Mouse (Mus musculus): ENCODE measurements around the gene Iqgap2. TPM values are rescaled to one million over a fixed set of nuclear protein-coding genes. Genes with fewer than 3 reads are reported as not detected.
A peak's percentile ranks its signal among the peaks of the same experiment; 100 is the strongest.

Iqgap2 gene
- total and polyA plus RNA-seq, 2 experiments from 2014 or later, result 0.83 to 1.3 TPM

DNA sequence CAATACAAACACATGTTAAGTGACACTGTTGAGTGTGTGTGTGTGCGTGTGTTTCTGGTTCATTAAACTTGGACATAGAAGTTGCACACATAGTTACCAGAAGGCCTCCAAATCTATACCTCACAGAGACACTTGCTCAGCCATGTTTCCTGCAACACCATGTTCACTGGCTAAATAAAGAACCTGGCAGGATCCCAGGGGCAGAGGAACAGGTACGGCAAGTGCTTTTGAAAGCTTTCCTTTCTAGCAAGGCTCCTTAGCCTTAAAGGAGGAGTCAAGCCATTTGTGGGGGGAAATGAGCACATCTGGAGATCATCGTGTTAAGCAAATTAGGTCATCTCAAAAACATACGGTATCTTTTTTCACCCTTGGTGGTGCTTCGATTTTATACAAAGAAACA lies 188.3 kb downstream of the Iqgap2 start:
- 0 out of 2 replicates have a peak, but pooled peaks cover 3% of the 10 kb centered on the region for H3K4me1 ChIP-seq (ENCODE audit: control insufficient read depth, insufficient read depth)
- DNase-seq (ENCODE audit: low spot score) (peak; percentile 12), ATAC-seq (ENCODE audit: insufficient read depth, low read depth) (no peak)
- TF ChIP-seq CTCF (IDR thresholded peaks at IDR 0.05; ENCODE audit: low read depth) (no peak), EP300 (IDR thresholded peaks at IDR 0.05; ENCODE audit: low read depth) (no peak)
- WGBS, result 48% methylated on average over 5 of the region's 5 CpGs
- no peak overlapping the region for H3K4me3 ChIP-seq (ENCODE audit: low read depth, low read length)
- H3K36me3 ChIP-seq (replicated peaks; ENCODE audit: control insufficient read depth, insufficient read depth, low read length), result no peaks in the 10 kb centered on the region
- H3K27ac ChIP-seq (ENCODE audit: low read depth), result no peak overlapping the region
- no peaks in the 10 kb centered on the region for H3K27me3 ChIP-seq (ENCODE audit: control insufficient read depth, insufficient read depth, low read length)
- H3K9ac ChIP-seq (replicated peaks; ENCODE audit: low read depth, low read length), result no peak overlapping the region
- H3K9me3 ChIP-seq (replicated peaks; ENCODE audit: control insufficient read depth, low read length), result no peaks in the 10 kb centered on the region
- H3K4me2 ChIP-seq (ENCODE audit: low read depth, low read length), result no peak overlapping the region

DNA sequence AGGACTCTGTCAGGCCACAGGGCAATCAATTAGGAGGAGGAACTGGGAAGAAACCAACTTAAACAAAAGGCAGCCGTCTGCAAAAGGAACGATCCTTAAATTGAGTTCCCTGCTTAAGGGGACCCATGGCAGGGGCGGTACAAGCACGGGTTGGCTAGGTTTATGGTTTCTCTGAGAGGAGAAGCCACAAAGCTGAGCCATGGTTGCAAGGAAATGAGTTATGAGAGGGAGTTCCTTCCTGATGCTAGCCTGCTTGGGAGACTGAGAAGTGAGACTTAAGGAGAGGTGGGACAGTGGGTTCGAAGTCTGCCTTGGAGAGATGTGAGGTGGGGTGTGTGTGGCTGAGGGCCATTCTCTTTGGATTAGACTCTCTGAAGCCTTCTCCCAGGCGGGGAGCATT lies 193.8 kb downstream of the Iqgap2 start:
- ATAC-seq (ENCODE audit: insufficient read depth, low read depth) (no peak), DNase-seq (ENCODE audit: low spot score) (no peak)
- H3K4me1 ChIP-seq (ENCODE audit: control insufficient read depth, insufficient read depth), result no peaks in the 10 kb centered on the region
- TF ChIP-seq EP300 (IDR thresholded peaks at IDR 0.05; ENCODE audit: low read depth), result no peak
- TF ChIP-seq CTCF (IDR thresholded peaks at IDR 0.05; ENCODE audit: low read depth), result no peak
- H3K27me3 ChIP-seq (ENCODE audit: control insufficient read depth, insufficient read depth, low read length), result no peaks in the 10 kb centered on the region
- H3K4me2 ChIP-seq (ENCODE audit: low read depth, low read length), result no peak overlapping the region
- H3K27ac ChIP-seq (ENCODE audit: low read depth), result no peak overlapping the region
- no peak overlapping the region for H3K9ac ChIP-seq (replicated peaks; ENCODE audit: low read depth, low read length)
- no peak overlapping the region for H3K4me3 ChIP-seq (ENCODE audit: low read depth, low read length)
- H3K36me3 ChIP-seq (replicated peaks; ENCODE audit: control insufficient read depth, insufficient read depth, low read length), result no peaks in the 10 kb centered on the region
- H3K9me3 ChIP-seq (replicated peaks; ENCODE audit: control insufficient read depth, low read length), result no peaks in the 10 kb centered on the region
- 59% methylated on average over 6 of the region's 6 CpGs for WGBS

DNA sequence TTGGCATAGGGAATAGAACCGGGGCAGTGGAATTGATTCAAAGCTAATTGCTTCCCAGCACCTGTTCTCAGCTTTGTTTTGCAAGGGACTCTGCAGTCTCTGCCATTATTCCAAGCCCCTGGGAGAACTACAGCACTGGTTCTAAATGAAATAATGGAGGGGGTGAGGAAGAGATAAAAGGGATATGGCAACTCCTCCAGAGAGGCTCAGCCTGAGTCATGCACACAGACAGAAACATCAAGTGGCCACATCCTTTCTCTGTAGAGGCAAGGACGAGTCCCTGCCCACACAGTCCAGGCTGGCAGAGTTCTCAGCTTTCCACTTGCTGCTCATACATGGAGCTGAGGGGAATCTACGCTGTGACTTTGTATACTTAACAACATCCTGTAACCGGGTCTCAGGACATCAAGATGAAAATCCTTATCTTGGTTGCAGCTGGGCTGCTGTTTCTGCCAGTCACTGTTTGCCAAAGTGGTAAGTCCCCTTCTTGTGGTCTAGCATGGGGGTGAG lies 195.0 kb downstream of the Iqgap2 start, which contains the start of gene F2rl2:
Gene F2rl2 (plus strand): TSS at position 200 of the 510 bp plus-strand sequence.
- Histone ChIP-seq H3K9ac (replicated peaks; ENCODE audit: low read depth, low read length) (no peak within 1 kb of the TSS), H3K4me3 (ENCODE audit: low read depth, low read length) (no peak within 1 kb of the TSS), H3K4me2 (ENCODE audit: low read depth, low read length) (no peak within 1 kb of the TSS), H3K27ac (ENCODE audit: low read depth) (no peak within 1 kb of the TSS), H3K9me3 (replicated peaks; ENCODE audit: control insufficient read depth, low read length) (no peaks in the 10 kb centered on the region), H3K27me3 (ENCODE audit: control insufficient read depth, insufficient read depth, low read length) (no peaks in the 10 kb centered on the region), H3K36me3 (replicated peaks; ENCODE audit: control insufficient read depth, insufficient read depth, low read length) (no peaks in the 10 kb centered on the region), H3K4me1 (ENCODE audit: control insufficient read depth, insufficient read depth) (no peaks in the 10 kb centered on the region; the same call in 1 of the 2 replicates)
- ATAC-seq (ENCODE audit: insufficient read depth, low read depth) (no peak), DNase-seq (ENCODE audit: low spot score) (no peak)
- 52% methylated on average over 4 of the region's 4 CpGs for WGBS
- TF ChIP-seq EP300 (IDR thresholded peaks at IDR 0.05; ENCODE audit: low read depth) (no peak), CTCF (IDR thresholded peaks at IDR 0.05; ENCODE audit: low read depth) (no peak)

DNA sequence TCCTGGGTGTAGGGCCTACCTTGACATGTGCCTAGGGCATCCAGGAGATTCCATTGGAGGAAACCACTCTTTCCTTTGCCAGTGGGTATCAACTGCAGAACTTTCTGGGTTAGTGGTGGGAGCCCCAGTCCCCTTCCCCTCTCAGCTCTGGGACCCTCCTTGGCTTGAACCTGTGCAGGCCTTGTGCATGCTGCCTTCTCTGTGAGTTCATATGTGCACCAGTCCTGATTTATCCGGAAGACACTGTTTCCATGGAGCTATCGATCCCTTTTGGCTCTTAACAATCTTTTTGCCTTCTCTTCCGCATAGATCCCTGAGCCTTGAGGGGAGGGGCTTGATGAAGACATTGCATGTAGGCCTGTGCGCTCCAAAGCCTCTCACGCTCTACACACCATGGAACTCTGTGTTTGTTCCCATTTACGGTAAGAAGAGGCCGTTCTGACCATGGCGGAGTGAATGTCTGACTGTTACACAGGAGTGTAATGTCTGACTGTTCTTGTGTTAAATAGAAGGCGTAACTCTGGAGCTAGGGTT lies 195.5 kb downstream of the Iqgap2 start:
- no peak for ATAC-seq (ENCODE audit: insufficient read depth, low read depth)
- Histone ChIP-seq H3K4me1 (ENCODE audit: control insufficient read depth, insufficient read depth) (no peaks in the 10 kb centered on the region; the same call in 1 of the 2 replicates), H3K27me3 (ENCODE audit: control insufficient read depth, insufficient read depth, low read length) (no peaks in the 10 kb centered on the region), H3K27ac (ENCODE audit: low read depth) (no peak overlapping the region), H3K4me2 (ENCODE audit: low read depth, low read length) (no peak overlapping the region), H3K9me3 (replicated peaks; ENCODE audit: control insufficient read depth, low read length) (no peaks in the 10 kb centered on the region), H3K9ac (replicated peaks; ENCODE audit: low read depth, low read length) (no peak overlapping the region), H3K36me3 (replicated peaks; ENCODE audit: control insufficient read depth, insufficient read depth, low read length) (no peaks in the 10 kb centered on the region), H3K4me3 (ENCODE audit: low read depth, low read length) (no peak overlapping the region)
- no peak for DNase-seq (ENCODE audit: low spot score)
- no peak for TF ChIP-seq EP300 (IDR thresholded peaks at IDR 0.05; ENCODE audit: low read depth)
- TF ChIP-seq CTCF (IDR thresholded peaks at IDR 0.05; ENCODE audit: low read depth), result no peak
- WGBS, result 93% methylated on average over 9 of the region's 9 CpGs

DNA sequence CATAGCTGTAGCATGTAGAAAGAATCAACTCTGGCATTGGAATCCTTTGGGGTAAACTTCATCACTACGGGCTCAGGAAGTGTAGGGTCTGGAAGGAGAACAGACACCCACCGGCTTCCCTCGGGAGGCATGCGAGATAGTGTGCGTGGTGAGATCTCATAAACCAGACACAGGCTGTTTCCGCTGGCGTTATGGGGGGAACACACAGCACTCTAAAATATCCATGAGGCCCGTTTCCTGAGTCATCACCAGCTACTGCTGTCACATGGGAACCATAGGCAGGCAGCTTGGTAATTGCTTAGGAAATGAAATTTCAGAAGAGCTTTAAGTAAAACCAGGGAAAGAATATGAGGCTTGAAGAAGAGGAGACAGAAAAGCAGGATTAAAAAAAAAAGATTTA lies 199.5 kb downstream of the Iqgap2 start:
- Histone ChIP-seq H3K4me1 (ENCODE audit: control insufficient read depth, insufficient read depth) (no peaks in the 10 kb centered on the region; the same call in 1 of the 2 replicates), H3K27ac (ENCODE audit: low read depth) (no peak overlapping the region), H3K36me3 (replicated peaks; ENCODE audit: control insufficient read depth, insufficient read depth, low read length) (no peaks in the 10 kb centered on the region), H3K9ac (replicated peaks; ENCODE audit: low read depth, low read length) (no peak overlapping the region), H3K4me2 (ENCODE audit: low read depth, low read length) (no peak overlapping the region), H3K9me3 (replicated peaks; ENCODE audit: control insufficient read depth, low read length) (no peaks in the 10 kb centered on the region), H3K4me3 (ENCODE audit: low read depth, low read length) (no peak overlapping the region), H3K27me3 (ENCODE audit: control insufficient read depth, insufficient read depth, low read length) (no peaks in the 10 kb centered on the region)
- no peak for DNase-seq (ENCODE audit: low spot score)
- 48% methylated on average over 8 of the region's 8 CpGs for WGBS
- no peak for TF ChIP-seq CTCF (IDR thresholded peaks at IDR 0.05; ENCODE audit: low read depth)
- no peak for TF ChIP-seq EP300 (IDR thresholded peaks at IDR 0.05; ENCODE audit: low read depth)
- ATAC-seq (ENCODE audit: insufficient read depth, low read depth), result no peak

DNA sequence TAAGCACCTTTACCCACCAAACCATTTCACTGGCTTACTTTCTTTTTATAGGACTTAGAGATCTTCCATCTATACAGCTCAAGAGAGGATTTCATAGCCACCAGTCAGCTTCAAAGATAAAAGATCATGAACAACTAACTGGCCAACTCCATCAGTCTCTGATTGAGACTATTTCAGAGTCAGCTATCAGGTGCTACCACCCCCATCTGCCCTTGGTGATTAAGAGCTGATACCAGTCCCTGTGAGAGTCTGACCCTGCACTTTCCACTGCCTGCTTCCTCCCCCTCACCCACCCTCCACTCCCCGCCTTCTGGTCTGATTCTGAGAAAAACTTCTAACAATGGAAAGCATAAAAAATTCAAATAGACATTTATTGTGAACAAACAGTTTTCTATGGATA lies 203.1 kb downstream of the Iqgap2 start:
- no peak overlapping the region for H3K4me2 ChIP-seq (ENCODE audit: low read depth, low read length)
- TF ChIP-seq EP300 (IDR thresholded peaks at IDR 0.05; ENCODE audit: low read depth) (no peak), CTCF (IDR thresholded peaks at IDR 0.05; ENCODE audit: low read depth) (no peak)
- no peaks in the 10 kb centered on the region for H3K36me3 ChIP-seq (replicated peaks; ENCODE audit: control insufficient read depth, insufficient read depth, low read length)
- DNase-seq (ENCODE audit: low spot score) (no peak), ATAC-seq (ENCODE audit: insufficient read depth, low read depth) (no peak)
- no peaks in the 10 kb centered on the region for H3K27me3 ChIP-seq (ENCODE audit: control insufficient read depth, insufficient read depth, low read length)
- no peak overlapping the region for H3K9ac ChIP-seq (replicated peaks; ENCODE audit: low read depth, low read length)
- 63% methylated on average over 1 of the region's 1 CpGs for WGBS
- no peaks in the 10 kb centered on the region for H3K9me3 ChIP-seq (replicated peaks; ENCODE audit: control insufficient read depth, low read length)
- no peak overlapping the region for H3K4me3 ChIP-seq (ENCODE audit: low read depth, low read length)
- H3K27ac ChIP-seq (ENCODE audit: low read depth), result no peak overlapping the region
- H3K4me1 ChIP-seq (ENCODE audit: control insufficient read depth, insufficient read depth), result no peaks in the 10 kb centered on the region; the same call in 1 of the 2 replicates

Data from heart, postnatal 0 days (tissue).